Comparison of ENCODE assay signal across 14 mouse cellular contexts in genomic region chr6:41727989-41728609, GRCm38 (mm10). TPM values are rescaled to one million over a fixed set of nuclear protein-coding genes. Genes with fewer than 3 reads are reported as not detected.
DNase-seq lines count a peak whose midpoint lies in the region; ATAC-seq and TF ChIP-seq lines count a peak whose summit lies in the region.
"Had no signal": no experiment of that assay in that cellular context is flagged by ENCODE, and none has a peak within 500 bp of the region (broad histone marks: within the 10 kb centered on the region; RNA-seq: fewer than 3 reads in every experiment).

No protein-coding gene starts in this region.

- peak; percentile 64 for ATAC-seq in inflammation-experienced regulatory T-cells, adult 6 months
- no peak for ATAC-seq in stomach, postnatal 0 days (ENCODE audit: low FRiP score, low TSS enrichment)

- H3K36me3 ChIP-seq in CH12.LX (replicated peaks in 1 of 2; ENCODE audit: control insufficient read depth in 1 of 2, insufficient read depth in 1 of 2, low read length in 1 of 2), result no peaks in the 10 kb centered on the region
- no peaks in the 10 kb centered on the region for H3K36me3 ChIP-seq in stomach, postnatal 0 days (ENCODE audit: control insufficient read depth, insufficient read depth, low read length)
- H3K36me3 ChIP-seq in limb, embryonic 10.5 days, result no peaks in the 10 kb centered on the region
- H3K36me3 ChIP-seq: embryonic facial prominence, embryonic 15.5 days; heart, embryonic 10.5 days; hindbrain, embryonic 12.5 days; lung, embryonic 15.5 days had no signal

- H3K9ac ChIP-seq in CH12.LX (ENCODE audit: insufficient read depth, low read depth), result no peak overlapping the region
- H3K9ac ChIP-seq in stomach, postnatal 0 days (ENCODE audit: low read length), result no peak overlapping the region
- H3K9ac ChIP-seq: embryonic facial prominence, embryonic 15.5 days; hindbrain, embryonic 12.5 days; lung, embryonic 15.5 days had no signal

- dilution Hi-C loops in CH12.LX (cut with MboI; ENCODE audit: extremely low pct_ligation_motif_present, extremely low pct_unique_long_range_greater_than_20kb, low sequenced_read_pairs), result no loop called here

- no peak for TF ChIP-seq POLR2A in CH12.LX (IDR thresholded peaks at IDR 0.05; ENCODE audit: low read depth, low read length)

- DNase-seq in adrenal gland, postnatal 25 days, result peak; percentile 1
- no peak for DNase-seq in adrenal gland, postnatal 4 days (ENCODE audit: low spot score in 2 of 2)
- DNase-seq in CH12.LX (ENCODE audit: extremely low read depth), result peak; percentile 5
- peak; percentile 16 for DNase-seq in stomach, postnatal 0 days (ENCODE audit: low spot score)
- no peak for DNase-seq in cerebellum, adult 9-10 months
- no peak for DNase-seq in left cerebral cortex, postnatal 10 days (ENCODE audit: extremely low spot score in 1 of 2, low spot score in 2 of 2)
- no peak for DNase-seq in limb, embryonic 10.5 days (ENCODE audit: low spot score)
- DNase-seq: cerebellum, postnatal 36 days had no signal

- no peak for TF ChIP-seq EP300 in CH12.LX (IDR thresholded peaks at IDR 0.05; ENCODE audit: low read length)
- no peak for TF ChIP-seq EP300 in stomach, postnatal 0 days (optimal IDR thresholded peaks at IDR 0.05)

- no peaks in the 10 kb centered on the region for H3K4me1 ChIP-seq in CH12.LX (ENCODE audit: control insufficient read depth in 1 of 2, insufficient read depth in 2 of 2)
- no peaks in the 10 kb centered on the region for H3K4me1 ChIP-seq in stomach, postnatal 0 days (replicated peaks; ENCODE audit: control insufficient read depth, insufficient read depth)
- no peaks in the 10 kb centered on the region for H3K4me1 ChIP-seq in limb, embryonic 10.5 days
- H3K4me1 ChIP-seq: embryonic facial prominence, embryonic 15.5 days; heart, embryonic 10.5 days; hindbrain, embryonic 12.5 days; lung, embryonic 15.5 days had no signal

- H3K79me2 ChIP-seq in CH12.LX (replicated peaks; ENCODE audit: control insufficient read depth, extremely low read depth, insufficient read depth, poor library complexity, severe bottlenecking), result no peaks in the 10 kb centered on the region

- in situ Hi-C loops in CH12.LX (cut with MboI; ENCODE audit: low pct_ligation_motif_present, low pct_unique_long_range_greater_than_20kb, low sequenced_read_pairs), result no loop called here

- no peak for TF ChIP-seq RAD21 in CH12.LX (IDR thresholded peaks at IDR 0.05; ENCODE audit: low read depth, low read length)

- no peak overlapping the region for H3K27ac ChIP-seq in CH12.LX (ENCODE audit: insufficient read depth, low read depth)
- H3K27ac ChIP-seq in stomach, postnatal 0 days (replicated peaks), result no peak overlapping the region
- H3K27ac ChIP-seq in limb, embryonic 10.5 days, result no peak overlapping the region
- H3K27ac ChIP-seq: embryonic facial prominence, embryonic 15.5 days; heart, embryonic 10.5 days; hindbrain, embryonic 12.5 days; lung, embryonic 15.5 days had no signal

- H3K4me3 ChIP-seq in CH12.LX (replicated peaks in 1 of 3; ENCODE audit: low read depth in 2 of 3, low read length in 2 of 3, poor library complexity in 1 of 3), result no peak overlapping the region
- no peak overlapping the region for H3K4me3 ChIP-seq in stomach, postnatal 0 days (ENCODE audit: low read depth, low read length)
- no peak overlapping the region for H3K4me3 ChIP-seq in limb, embryonic 10.5 days
- H3K4me3 ChIP-seq: embryonic facial prominence, embryonic 15.5 days; heart, embryonic 10.5 days; hindbrain, embryonic 12.5 days; lung, embryonic 15.5 days had no signal

- no peak for TF ChIP-seq CTCF in CH12.LX (conservative IDR thresholded peaks at IDR 0.05 in 1 of 2, IDR thresholded peaks at IDR 0.05 in 1 of 2; ENCODE audit: low read depth in 2 of 2, low read length in 2 of 2)
- peak; percentile 43; the same call in 1 of the 2 replicates for TF ChIP-seq CTCF in stomach, postnatal 0 days (IDR thresholded peaks at IDR 0.05; ENCODE audit: low read depth)

- H3K4me2 ChIP-seq in CH12.LX (ENCODE audit: insufficient read depth, low read depth, poor library complexity, severe bottlenecking), result no peak overlapping the region
- H3K4me2 ChIP-seq in stomach, postnatal 0 days (replicated peaks; ENCODE audit: low read depth), result no peak overlapping the region
- H3K4me2 ChIP-seq: embryonic facial prominence, embryonic 15.5 days; hindbrain, embryonic 12.5 days; lung, embryonic 15.5 days had no signal

- no peaks in the 10 kb centered on the region for H3K27me3 ChIP-seq in CH12.LX (replicated peaks)
- H3K27me3 ChIP-seq in stomach, postnatal 0 days (ENCODE audit: control insufficient read depth, insufficient read depth, low read length), result no peaks in the 10 kb centered on the region
- H3K27me3 ChIP-seq in limb, embryonic 10.5 days (ENCODE audit: low read depth, poor library complexity, severe bottlenecking), result no peaks in the 10 kb centered on the region
- H3K27me3 ChIP-seq: embryonic facial prominence, embryonic 15.5 days; hindbrain, embryonic 12.5 days; lung, embryonic 15.5 days had no signal

- WGBS in stomach, postnatal 0 days, result 79% methylated on average over 1 of the region's 1 CpGs
- 90% methylated on average over 1 of the region's 1 CpGs for WGBS in limb, embryonic 10.5 days

- intact Hi-C loops in left cerebral cortex, postnatal 10 days (cut with DNase I), result no loop called here

- H3K9me3 ChIP-seq in CH12.LX (replicated peaks; ENCODE audit: low read length), result no peaks in the 10 kb centered on the region
- no peaks in the 10 kb centered on the region for H3K9me3 ChIP-seq in stomach, postnatal 0 days (ENCODE audit: control insufficient read depth, low read length)
- no peaks in the 10 kb centered on the region for H3K9me3 ChIP-seq in limb, embryonic 10.5 days (replicated peaks)
- H3K9me3 ChIP-seq: embryonic facial prominence, embryonic 15.5 days; heart, embryonic 10.5 days; hindbrain, embryonic 12.5 days; lung, embryonic 15.5 days had no signal

TF ChIP-seq in CH12.LX, 34 proteins besides CTCF, POLR2A, EP300 and RAD21:
- TF ChIP-seq ZMIZ1 (IDR thresholded peaks at IDR 0.05; ENCODE audit: low read depth, low read length) (no peak), MAZ (IDR thresholded peaks at IDR 0.05; ENCODE audit: low read depth, low read length) (no peak), ETS1 (conservative IDR thresholded peaks at IDR 0.05; ENCODE audit: low read depth, low read length) (no peak), USF2 (conservative IDR thresholded peaks at IDR 0.05; ENCODE audit: low read depth, low read length) (no peak), MXI1 (IDR thresholded peaks at IDR 0.05; ENCODE audit: low read depth, low read length) (no peak), IRF4 (IDR thresholded peaks at IDR 0.05; ENCODE audit: low read depth, low read length) (no peak), POLR2AphosphoS2 (IDR thresholded peaks at IDR 0.05; ENCODE audit: low read depth, low read length) (no peak)
TF ChIP-seq in CH12.LX: peak in this region for 0.

RNA-seq across cellular contexts. Expression of gene Kel, which starts 24.0 kb away (rescaled TPM):
- total RNA-seq in adrenal gland, postnatal 25 days (2021), result not detected in 2 replicates
- total RNA-seq in adrenal gland, postnatal 4 days (2021), result 10 to 100 TPM in 1 of 2 experiments, 1 to 10 TPM in 1; 6.2 to 14.8 TPM
- total RNA-seq in CH12.LX (2012; rRNA removed) (not detected in 2 replicates), CH12.LX (2014; rRNA removed) (not detected in 2 replicates)
- not detected in 2 replicates for polyA plus RNA-seq in CH12.LX (2012; ENCODE audit: insufficient read length, low read depth)
- not detected for polyA plus RNA-seq in inflammation-experienced regulatory T-cells, adult 6 months (2017; shearing (Covaris generic))
- 0.29 and 0.45 TPM in 2 replicates for polyA plus RNA-seq in stomach, postnatal 0 days (2015; fragmentation: Nextera tagmentation; extraction: Ambion mirVana)
- total RNA-seq in left cerebral cortex, postnatal 10 days (2021), result not detected
- 7.0 TPM in 2 replicates for polyA plus RNA-seq in limb, embryonic 10.5 days (2016; fragmentation: Nextera tagmentation; extraction: Ambion mirVana)
- total RNA-seq: midbrain, postnatal 0 days had no signal

RNA-seq across cellular contexts. Expression of gene Llcfc1, which starts 43.9 kb away (rescaled TPM):
- total RNA-seq in adrenal gland, postnatal 25 days (2021), result not detected in 2 replicates
- total RNA-seq in adrenal gland, postnatal 4 days (2021), result not detected
- not detected in 2 replicates for total RNA-seq in CH12.LX (2012; rRNA removed)
- total RNA-seq in CH12.LX (2014; rRNA removed), result not detected in 2 replicates
- not detected in 2 replicates for polyA plus RNA-seq in CH12.LX (2012; ENCODE audit: insufficient read length, low read depth)
- polyA plus RNA-seq in inflammation-experienced regulatory T-cells, adult 6 months (2017; shearing (Covaris generic)), result not detected
- not detected in 2 replicates for polyA plus RNA-seq in stomach, postnatal 0 days (2015; fragmentation: Nextera tagmentation; extraction: Ambion mirVana)
- not detected for total RNA-seq in left cerebral cortex, postnatal 10 days (2021)
- polyA plus RNA-seq in limb, embryonic 10.5 days (2016; fragmentation: Nextera tagmentation; extraction: Ambion mirVana), result not detected in 2 replicates
- total RNA-seq: midbrain, postnatal 0 days had no signal
- polyA plus RNA-seq: embryonic facial prominence, embryonic 15.5 days; heart, embryonic 10.5 days; hindbrain, embryonic 12.5 days; lung, embryonic 15.5 days; midbrain, postnatal 0 days had no signal

RNA-seq across cellular contexts. Expression of gene Olfr459, which starts 46.9 kb away (rescaled TPM):
- not detected in 2 replicates for total RNA-seq in adrenal gland, postnatal 25 days (2021)
- total RNA-seq in adrenal gland, postnatal 4 days (2021), result not detected
- total RNA-seq in CH12.LX (2012; rRNA removed) (not detected in 2 replicates), CH12.LX (2014; rRNA removed) (not detected in 2 replicates)
- not detected in 2 replicates for polyA plus RNA-seq in CH12.LX (2012; ENCODE audit: insufficient read length, low read depth)
- not detected for polyA plus RNA-seq in inflammation-experienced regulatory T-cells, adult 6 months (2017; shearing (Covaris generic))
- not detected in 2 replicates for polyA plus RNA-seq in stomach, postnatal 0 days (2015; fragmentation: Nextera tagmentation; extraction: Ambion mirVana)
- not detected for total RNA-seq in left cerebral cortex, postnatal 10 days (2021)
- polyA plus RNA-seq in limb, embryonic 10.5 days (2016; fragmentation: Nextera tagmentation; extraction: Ambion mirVana), result not detected in 2 replicates
- total RNA-seq: midbrain, postnatal 0 days had no signal
- polyA plus RNA-seq: embryonic facial prominence, embryonic 15.5 days; heart, embryonic 10.5 days; hindbrain, embryonic 12.5 days; lung, embryonic 15.5 days; midbrain, postnatal 0 days had no signal

RNA-seq across cellular contexts. Expression of gene Trpv5, which starts 47.5 kb away (rescaled TPM):
- total RNA-seq in adrenal gland, postnatal 25 days (2021), result not detected in 2 replicates
- total RNA-seq in adrenal gland, postnatal 4 days (2021), result 1 to 10 TPM in 1 of 2 experiments, not detected in 1; 1.2 TPM
- not detected in 2 replicates for total RNA-seq in CH12.LX (2012; rRNA removed)
- total RNA-seq in CH12.LX (2014; rRNA removed), result not detected in 2 replicates
- not detected in 2 replicates for polyA plus RNA-seq in CH12.LX (2012; ENCODE audit: insufficient read length, low read depth)
- not detected for polyA plus RNA-seq in inflammation-experienced regulatory T-cells, adult 6 months (2017; shearing (Covaris generic))
- not detected in 2 replicates for polyA plus RNA-seq in stomach, postnatal 0 days (2015; fragmentation: Nextera tagmentation; extraction: Ambion mirVana)
- not detected for total RNA-seq in left cerebral cortex, postnatal 10 days (2021)
- polyA plus RNA-seq in limb, embryonic 10.5 days (2016; fragmentation: Nextera tagmentation; extraction: Ambion mirVana), result not detected in 2 replicates
- total RNA-seq: midbrain, postnatal 0 days had no signal
- polyA plus RNA-seq: embryonic facial prominence, embryonic 15.5 days; heart, embryonic 10.5 days; hindbrain, embryonic 12.5 days; lung, embryonic 15.5 days; midbrain, postnatal 0 days had no signal

Comparison
In these comparisons a context has a peak if more than half of its experiments do, and no peak if none do; other contexts are left out.
1. DNase-seq: peak in adrenal gland, postnatal 25 days (single experiment), CH12.LX (single experiment) and stomach, postnatal 0 days (single experiment); none in adrenal gland, postnatal 4 days (0 of 2), cerebellum, adult 9-10 months (single experiment), left cerebral cortex, postnatal 10 days (0 of 2) and limb, embryonic 10.5 days (single experiment).